Mouse (Mus musculus) ES-Bruce4 (cell line): ENCODE measurements around the gene Bsn. TPM values are rescaled to one million over a fixed set of nuclear protein-coding genes. Genes with fewer than 3 reads are reported as not detected.

Experiments
- H3K27ac ChIP-seq: 2 replicates; pipeline ENCODE4 v1.5.1; 2012; ENCODE audit warnings: low read length, inconsistent platforms; ENCODE audit not compliant: insufficient read depth
- H3K27me3 ChIP-seq: 2 replicates; pipeline ENCODE4 v1.6.1; 2012; ENCODE audit warnings: mild to moderate bottlenecking, low read length, inconsistent platforms; ENCODE audit not compliant: control insufficient read depth, poor library complexity, insufficient read depth, severe bottlenecking
- H3K36me3 ChIP-seq: 2 replicates; pipeline ENCODE4 v1.6.1; 2012; ENCODE audit warnings: inconsistent platforms, mild to moderate bottlenecking, low read length, moderate library complexity; ENCODE audit not compliant: control insufficient read depth, poor library complexity, insufficient read depth, severe bottlenecking
- H3K4me1 ChIP-seq: one replicate; pipeline ENCODE4 v1.8.1; 2011; ENCODE audit warnings: low read length; ENCODE audit not compliant: control insufficient read depth, insufficient read depth
- H3K4me3 ChIP-seq: 2 replicates; pipeline ENCODE4 v1.5.1; 2011; ENCODE audit warnings: low read depth, mild to moderate bottlenecking, low read length
- H3K9ac ChIP-seq: 2 replicates; pipeline ENCODE4 v1.6.1; 2012; ENCODE audit warnings: low read depth, mild to moderate bottlenecking, inconsistent platforms; ENCODE audit not compliant: poor library complexity, severe bottlenecking
- H3K9me3 ChIP-seq: replicated peaks from 2 replicates; pipeline ENCODE4 v1.6.1; 2012; ENCODE audit warnings: mild to moderate bottlenecking, low read length, inconsistent platforms; ENCODE audit not compliant: control insufficient read depth, poor library complexity, insufficient read depth, severe bottlenecking
- CTCF ChIP-seq: IDR thresholded peaks from one replicate; pipeline ENCODE4 v1.8.1; 2011; ENCODE audit warnings: low read depth, low read length
- EP300 ChIP-seq: IDR thresholded peaks from 2 replicates; pipeline ENCODE4 v1.6.1; 2011; ENCODE audit warnings: low read depth, low read length; ENCODE audit not compliant: insufficient read depth
- POLR2A ChIP-seq: IDR thresholded peaks from one replicate; pipeline ENCODE4 v1.8.1; 2011; ENCODE audit warnings: low read length; ENCODE audit not compliant: insufficient read depth
- polyA plus RNA-seq: library from polyadenylated mRNA; stranded (reverse); fragments of >200 nt; gene quantifications from 2 replicates; pipeline ENCODE4 v1.2.4, GENCODE M21; 2011; ENCODE audit warnings: low read depth; ENCODE audit not compliant: missing spikeins, insufficient read depth, insufficient read length

Bsn gene
- polyA plus RNA-seq, 1 experiment: 0.43 TPM

GRCm38 (mm10) chr9:108157891-108158290, 32.3 kb downstream of the Bsn start:
- peaks cover 4% of the 10 kb centered on the region for H3K4me1 ChIP-seq
- H3K36me3 ChIP-seq: no peaks in the 10 kb centered on the region
- H3K4me3 ChIP-seq: no peak overlapping the region
- H3K27ac ChIP-seq: no peak overlapping the region
- H3K27me3 ChIP-seq: no peaks in the 10 kb centered on the region
- no peak overlapping the region for H3K9ac ChIP-seq
- TF ChIP-seq CTCF: no peak
- no peak for TF ChIP-seq POLR2A
- TF ChIP-seq EP300: no peak
- no peaks in the 10 kb centered on the region for H3K9me3 ChIP-seq

- Histone ChIP-seq H3K4me3 (no peak overlapping the region), H3K27ac (no peak overlapping the region), H3K9ac (no peak overlapping the region), H3K27me3 (no peaks in the 10 kb centered on the region), H3K36me3 (no peaks in the 10 kb centered on the region), H3K4me1 (peaks cover 4% of the 10 kb centered on the region), H3K9me3 (no peaks in the 10 kb centered on the region)
- TF ChIP-seq POLR2A (no peak), EP300 (no peak), CTCF (no peak)
Observed at GRCm38 (mm10) chr9:108157451-108157850, 32.7 kb downstream of the Bsn start.

- Histone ChIP-seq H3K27ac (no peak overlapping the region), H3K9me3 (no peaks in the 10 kb centered on the region), H3K4me1 (peaks cover 4% of the 10 kb centered on the region), H3K9ac (no peak overlapping the region), H3K4me3 (no peak overlapping the region), H3K36me3 (no peaks in the 10 kb centered on the region), H3K27me3 (no peaks in the 10 kb centered on the region)
- TF ChIP-seq CTCF: no peak
- no peak for TF ChIP-seq EP300
- TF ChIP-seq POLR2A: no peak
Observed at GRCm38 (mm10) chr9:108156786-108157185, 33.4 kb downstream of the Bsn start.

- Histone ChIP-seq H3K9me3 (no peaks in the 10 kb centered on the region), H3K36me3 (no peaks in the 10 kb centered on the region), H3K27me3 (no peaks in the 10 kb centered on the region), H3K27ac (no peak overlapping the region), H3K4me1 (peaks cover 2% of the 10 kb centered on the region), H3K9ac (no peak overlapping the region), H3K4me3 (no peak overlapping the region)
- TF ChIP-seq CTCF: no peak
- no peak for TF ChIP-seq POLR2A
- no peak for TF ChIP-seq EP300
Observed at GRCm38 (mm10) chr9:108154814-108155213, 35.4 kb downstream of the Bsn start.

- TF ChIP-seq CTCF (no peak), EP300 (no peak), POLR2A (no peak)
- Histone ChIP-seq H3K36me3 (no peaks in the 10 kb centered on the region), H3K4me3 (no peak overlapping the region), H3K9me3 (no peaks in the 10 kb centered on the region), H3K27me3 (no peaks in the 10 kb centered on the region), H3K4me1 (no peaks in the 10 kb centered on the region), H3K9ac (no peak overlapping the region), H3K27ac (no peak overlapping the region)
Observed at GRCm38 (mm10) chr9:108153516-108154448, 36.4 kb downstream of the Bsn start.

- H3K4me1 ChIP-seq: no peaks in the 10 kb centered on the region
- no peak overlapping the region for H3K9ac ChIP-seq
- H3K27me3 ChIP-seq: no peaks in the 10 kb centered on the region
- H3K9me3 ChIP-seq: no peaks in the 10 kb centered on the region
- no peak for TF ChIP-seq CTCF
- no peak for TF ChIP-seq EP300
- TF ChIP-seq POLR2A: no peak
- no peak overlapping the region for H3K27ac ChIP-seq
- no peaks in the 10 kb centered on the region for H3K36me3 ChIP-seq
- H3K4me3 ChIP-seq: no peak overlapping the region
Observed at GRCm38 (mm10) chr9:108150486-108150885, 39.7 kb downstream of the Bsn start.
